Mouse (Mus musculus): ENCODE data around the gene Dhdds.

Dhdds gene

GRCm38 (mm10) chr4:134000466-134001438 is at the start of gene Dhdds:
Gene Dhdds, minus strand, starts transcription at chr4:134000918.
- DNase-seq (ENCODE audit: low read depth, low spot score), result peak; percentile 99

- DNase-seq (ENCODE audit: low read depth, low spot score), result no peak
These were observed 46.9 kb upstream of the Dhdds start for GRCm38 (mm10) chr4:134047648-134048047.

GRCm38 (mm10) chr4:134043041-134043440 is 42.3 kb upstream of the Dhdds start:
- DNase-seq (ENCODE audit: low read depth, low spot score), result no peak

GRCm38 (mm10) chr4:134041317-134042123 is 40.8 kb upstream of the Dhdds start:
- DNase-seq (ENCODE audit: low read depth, low spot score), result peak; percentile 41

- peak; percentile 75 for DNase-seq (ENCODE audit: low read depth, low spot score)
These were observed 35.2 kb upstream of the Dhdds start for GRCm38 (mm10) chr4:134035953-134036352.

- DNase-seq (ENCODE audit: low read depth, low spot score), result no peak
These were observed 25.1 kb upstream of the Dhdds start for GRCm38 (mm10) chr4:134025802-134026201.

GRCm38 (mm10) chr4:134020621-134021020 is 19.9 kb upstream of the Dhdds start:
- DNase-seq (ENCODE audit: low read depth, low spot score), result peak; percentile 78

- no peak for DNase-seq (ENCODE audit: low read depth, low spot score)
These were observed 19.1 kb upstream of the Dhdds start for GRCm38 (mm10) chr4:134019641-134020351.

- DNase-seq (ENCODE audit: low read depth, low spot score), result no peak
These were observed 18.5 kb upstream of the Dhdds start for GRCm38 (mm10) chr4:134019210-134019609.

- no peak for DNase-seq (ENCODE audit: low read depth, low spot score)
These were observed 18.0 kb upstream of the Dhdds start, which contains the start of gene Lin28a for GRCm38 (mm10) chr4:134018779-134019145. Gene Lin28a, minus strand, starts transcription at chr4:134018841.

- no peak for DNase-seq (ENCODE audit: low read depth, low spot score)
These were observed 17.5 kb upstream of the Dhdds start for GRCm38 (mm10) chr4:134018038-134018778.

- DNase-seq (ENCODE audit: low read depth, low spot score), result no peak
These were observed 16.6 kb upstream of the Dhdds start for GRCm38 (mm10) chr4:134017201-134017865.

GRCm38 (mm10) chr4:134016767-134017166 is 16.0 kb upstream of the Dhdds start:
- peak; percentile 61 for DNase-seq (ENCODE audit: low read depth, low spot score)

- no peak for DNase-seq (ENCODE audit: low read depth, low spot score)
These were observed 15.5 kb upstream of the Dhdds start for GRCm38 (mm10) chr4:134016208-134016607.

GRCm38 (mm10) chr4:134012858-134013528 is 12.3 kb upstream of the Dhdds start:
- DNase-seq (ENCODE audit: low read depth, low spot score), result no peak

GRCm38 (mm10) chr4:134011450-134012414 is 11.0 kb upstream of the Dhdds start:
- DNase-seq (ENCODE audit: low read depth, low spot score), result no peak

GRCm38 (mm10) chr4:134009709-134010108 is 9.0 kb upstream of the Dhdds start:
- DNase-seq (ENCODE audit: low read depth, low spot score), result no peak

- no peak for DNase-seq (ENCODE audit: low read depth, low spot score)
These were observed 6.1 kb upstream of the Dhdds start for GRCm38 (mm10) chr4:134006845-134007244.
